Mouse (Mus musculus) hindbrain, embryonic 14.5 days (tissue): ENCODE data around the gene Olfr119. TPM values are rescaled to one million over a fixed set of nuclear protein-coding genes. Genes with fewer than 3 reads are reported as not detected.
"Not testable (repeated sequence)": the region's sequence is repeated elsewhere in the genome, so short reads cannot be mapped to it uniquely, and the experiment has no call there.

ENCODE experiments used
- ATAC-seq: fragments of 200-750 bp; cut with Nextera tagmentation; 2 replicates; pipeline ENCODE4 v1.8.0; 2017; ENCODE audit warnings: moderate number of reproducible peaks, mild to moderate bottlenecking, moderate TSS enrichment, moderate library complexity; ENCODE audit not compliant: low FRiP score
- DNase-seq: peaks from one replicate; pipeline ENCODE4 v3.0.0-alpha.2; 2015; ENCODE audit warnings: low spot score
- H3K27ac ChIP-seq: fragments of 300-500 bp; sonication (generic); 2 replicates; pipeline ENCODE4 v1.5.1; 2014; ENCODE audit warnings: mild to moderate bottlenecking, moderate library complexity
- H3K27me3 ChIP-seq: fragments of 300-500 bp; sonication (generic); 2 replicates; pipeline ENCODE4 v1.6.1; 2014; ENCODE audit warnings: mild to moderate bottlenecking, low read length, mixed read lengths; ENCODE audit not compliant: control insufficient read depth, insufficient read depth
- H3K36me3 ChIP-seq: fragments of 300-500 bp; sonication (generic); replicated peaks from 2 replicates; pipeline ENCODE4 v1.6.1; 2014; ENCODE audit not compliant: control insufficient read depth, insufficient read depth
- H3K4me1 ChIP-seq: fragments of 300-500 bp; sonication (generic); replicated peaks from 2 replicates; pipeline ENCODE4 v1.6.1; 2014; ENCODE audit warnings: antibody characterized with exemption, low read length, mixed read lengths; ENCODE audit not compliant: control insufficient read depth, insufficient read depth
- H3K4me2 ChIP-seq: fragments of 300-500 bp; sonication (generic); replicated peaks from 2 replicates; pipeline ENCODE4 v1.6.1; 2014; ENCODE audit warnings: mild to moderate bottlenecking, moderate library complexity
- H3K4me3 ChIP-seq: fragments of 300-500 bp; sonication (generic); replicated peaks from 2 replicates; pipeline ENCODE4 v1.5.1; 2014; ENCODE audit warnings: mild to moderate bottlenecking, low read length
- H3K9ac ChIP-seq: fragments of 300-500 bp; sonication (generic); 2 replicates; pipeline ENCODE4 v1.6.1; 2014
- H3K9me3 ChIP-seq: fragments of 300-500 bp; sonication (generic); 2 replicates; pipeline ENCODE4 v1.6.1; 2016; ENCODE audit warnings: low read length; ENCODE audit not compliant: control insufficient read depth
- WGBS: fragments of 180-500 bp; shearing (Covaris S2); extraction: QIAGEN DNeasy Blood & Tissue Kit; methylation state at CpG from one replicate; pipeline ENCODE4 v1.1.7; 2014; 5-methylcytosine and 5-hydroxymethylcytosine counted together
- polyA plus RNA-seq: library from polyadenylated mRNA; unstranded; fragments of >200 nt; fragmentation: Nextera tagmentation; extraction: Ambion mirVana; gene quantifications from 2 replicates; pipeline ENCODE4 v1.2.1, GENCODE M21; 2014

Olfr119 gene
- not detected in 2 replicates for polyA plus RNA-seq

- not testable (repeated sequence) for H3K4me2 ChIP-seq, H3K27me3 ChIP-seq, H3K9ac ChIP-seq, H3K4me1 ChIP-seq, H3K36me3 ChIP-seq, H3K9me3 ChIP-seq, DNase-seq, H3K27ac ChIP-seq, ATAC-seq, H3K4me3 ChIP-seq
- 61% methylated on average over 1 of the region's 1 CpGs for WGBS
Observed at GRCm38 (mm10) chr17:37696264-37696663, at the start of gene Olfr119. Gene Olfr119 (plus strand): TSS chr17:37696564.

GRCm38 (mm10) chr17:37663682-37664081 lies 32.7 kb upstream of the Olfr119 start, which contains the start of gene Olfr117:
Gene Olfr117 (minus strand): TSS chr17:37663782.
- 61% methylated on average over 1 of the region's 1 CpGs for WGBS
- H3K9me3 ChIP-seq: no peaks in the 10 kb centered on the region

GRCm38 (mm10) chr17:37666688-37667087 lies 29.7 kb upstream of the Olfr119 start, which contains the start of gene Olfr118:
Gene Olfr118 (plus strand): TSS chr17:37666988.
- no peaks in the 10 kb centered on the region for H3K27me3 ChIP-seq
- H3K9ac ChIP-seq: no peak within 1 kb of the TSS
- no peak within 1 kb of the TSS for H3K4me3 ChIP-seq
- DNase-seq (no peak), ATAC-seq (no peak)
- no peaks in the 10 kb centered on the region for H3K36me3 ChIP-seq
- H3K4me2 ChIP-seq: no peak within 1 kb of the TSS
- no peaks in the 10 kb centered on the region for H3K4me1 ChIP-seq
- H3K27ac ChIP-seq: no peak within 1 kb of the TSS
- no peaks in the 10 kb centered on the region for H3K9me3 ChIP-seq
- 71% methylated on average over 2 of the region's 2 CpGs for WGBS

More at GRCm38 (mm10) chr17:37663682-37664081, 32.7 kb upstream of the Olfr119 start, which contains the start of gene Olfr117:
- H3K36me3 ChIP-seq: no peaks in the 10 kb centered on the region
- no peaks in the 10 kb centered on the region for H3K4me1 ChIP-seq
- H3K27ac ChIP-seq: no peak within 1 kb of the TSS
- H3K4me2 ChIP-seq: no peak within 1 kb of the TSS
- H3K9ac ChIP-seq: no peak within 1 kb of the TSS
- DNase-seq (no peak), ATAC-seq (no peak)
- no peak within 1 kb of the TSS for H3K4me3 ChIP-seq
- H3K27me3 ChIP-seq: no peaks in the 10 kb centered on the region

GRCm38 (mm10) chr17:37721508-37721907 lies 25.1 kb downstream of the Olfr119 start, which contains the start of gene Olfr120:
Gene Olfr120 (plus strand): TSS chr17:37721808.
- Histone ChIP-seq H3K4me2 (no peak within 1 kb of the TSS), H3K9ac (no peak within 1 kb of the TSS), H3K9me3 (no peaks in the 10 kb centered on the region), H3K36me3 (no peaks in the 10 kb centered on the region), H3K4me3 (no peak within 1 kb of the TSS), H3K27ac (no peak within 1 kb of the TSS), H3K4me1 (no peaks in the 10 kb centered on the region), H3K27me3 (no peaks in the 10 kb centered on the region)
- ATAC-seq (no peak), DNase-seq (no peak)
- WGBS: 74% methylated on average over 1 of the region's 1 CpGs

GRCm38 (mm10) chr17:37738070-37738469 lies 41.7 kb downstream of the Olfr119 start:
- Histone ChIP-seq H3K9ac (no peak overlapping the region), H3K4me1 (no peaks in the 10 kb centered on the region), H3K9me3 (no peaks in the 10 kb centered on the region), H3K36me3 (no peaks in the 10 kb centered on the region), H3K27me3 (no peaks in the 10 kb centered on the region), H3K27ac (no peak overlapping the region), H3K4me3 (no peak overlapping the region), H3K4me2 (no peak overlapping the region)
- ATAC-seq (no peak), DNase-seq (no peak)
- whole genome bisulfite sequencing: 48% methylated on average over 7 of the region's 7 CpGs

Other genes starting within 250 kb of the Olfr119 start
- not detected in 2 replicates for gene Olfr109, start 237.6 kb upstream of the Olfr119 start, polyA plus RNA-seq
- not detected in 2 replicates for gene H2-M2, start 213.0 kb upstream of the Olfr119 start, polyA plus RNA-seq
- gene Olfr110, start 204.1 kb upstream of the Olfr119 start, polyA plus RNA-seq: not detected in 2 replicates
- gene Olfr111, start 188.5 kb upstream of the Olfr119 start, polyA plus RNA-seq: not detected in 2 replicates
- gene Olfr112, start 127.1 kb upstream of the Olfr119 start, polyA plus RNA-seq: not detected in 2 replicates
- gene Olfr113, start 118.9 kb upstream of the Olfr119 start, polyA plus RNA-seq: not detected in 2 replicates
- not detected in 2 replicates for gene Olfr114, start 103.8 kb upstream of the Olfr119 start, polyA plus RNA-seq
- gene Olfr115, start 69.5 kb upstream of the Olfr119 start, polyA plus RNA-seq: not detected in 2 replicates
- gene Olfr116, start 69.4 kb upstream of the Olfr119 start, polyA plus RNA-seq: not detected in 2 replicates
- gene Olfr117, start 32.8 kb upstream of the Olfr119 start, polyA plus RNA-seq: not detected in 2 replicates
- gene Olfr118, start 29.6 kb upstream of the Olfr119 start, polyA plus RNA-seq: not detected in 2 replicates
- gene Olfr120, start 25.2 kb downstream of the Olfr119 start, polyA plus RNA-seq: not detected in 2 replicates
- gene Olfr121, start 52.3 kb downstream of the Olfr119 start, polyA plus RNA-seq: not detected in 2 replicates
- gene Olfr122, start 72.0 kb downstream of the Olfr119 start, polyA plus RNA-seq: not detected in 2 replicates
- not detected in 2 replicates for gene Olfr123, start 97.0 kb downstream of the Olfr119 start, polyA plus RNA-seq
- gene Olfr124, start 103.3 kb downstream of the Olfr119 start, polyA plus RNA-seq: not detected in 2 replicates
- gene Olfr125, start 136.4 kb downstream of the Olfr119 start, polyA plus RNA-seq: not detected in 2 replicates
- gene Olfr126, start 150.9 kb downstream of the Olfr119 start, polyA plus RNA-seq: not detected in 2 replicates
- not detected in 2 replicates for gene Olfr127, start 203.9 kb downstream of the Olfr119 start, polyA plus RNA-seq
- not detected in 2 replicates for gene Olfr128, start 224.0 kb downstream of the Olfr119 start, polyA plus RNA-seq